Mouse (Mus musculus) liver, embryonic 14.5 days (tissue): Measurements from ENCODE around the gene Fam192a.

Source experiments
- CTCF ChIP-seq: IDR thresholded peaks from 2 replicates; pipeline ENCODE4 v1.5.1; 2016; ENCODE audit warnings: antibody characterized with exemption, low read depth, control low read depth
- EP300 ChIP-seq: IDR thresholded peaks from 2 replicates; pipeline ENCODE4 v1.6.1; 2016; ENCODE audit warnings: antibody characterized with exemption, low read depth

GRCm38 (mm10) chr8:94568098-94568497, 33.7 kb downstream of the Fam192a start:
- TF ChIP-seq CTCF, result no peak
- TF ChIP-seq EP300, result no peak
